Mouse (Mus musculus) heart, postnatal 14 days (tissue): ENCODE results near the gene Tex264. TPM values are rescaled to one million over a fixed set of nuclear protein-coding genes. Genes with fewer than 3 reads are reported as not detected.
"Not testable (repeated sequence)": the region's sequence is repeated elsewhere in the genome, so short reads cannot be mapped to it uniquely, and the experiment has no call there.

Experiments used
- DNase-seq, 2 experiments: peaks; one replicate each; pipeline ENCODE4 v3.0.0; 2021 to 2022
- intact Hi-C: fragments of 180-260 bp; cut with DNase I; formaldehyde crosslinking; loops from one replicate; pipeline ENCODE4 v1.15.1; 2025
- total RNA-seq, 2 experiments: library from RNA; stranded (reverse); gene quantifications; 2 replicates each; pipeline ENCODE4 v1.2.3; 2021

The Tex264 gene
- total RNA-seq, 2 experiments from 2014 or later = 35.1 to 39.4 TPM

- DNase-seq = peak; percentile 78 to 88
- intact Hi-C loops = loop anchor here (5.0 kb wide), 1 partner anchor 617 kb away; no protein-coding TSS in a partner anchor
These were observed 10.2 kb downstream of the Tex264 start for GRCm38 (mm10) chr9:106675480-106675879.

GRCm38 (mm10) chr9:106673860-106674259, 11.9 kb downstream of the Tex264 start:
- no peak for DNase-seq
- intact Hi-C loops = no loop called here

- intact Hi-C loops = no loop called here
- DNase-seq = no peak
These were observed 20.9 kb downstream of the Tex264 start for GRCm38 (mm10) chr9:106664856-106665255.

GRCm38 (mm10) chr9:106664433-106664832, 21.3 kb downstream of the Tex264 start:
- intact Hi-C loops = no loop called here
- no peak for DNase-seq

- intact Hi-C loops = no loop called here
These were observed 22.5 kb downstream of the Tex264 start for GRCm38 (mm10) chr9:106663200-106663599.

GRCm38 (mm10) chr9:106659935-106660334, 25.8 kb downstream of the Tex264 start:
- no peak for DNase-seq

More at GRCm38 (mm10) chr9:106663200-106663599, 22.5 kb downstream of the Tex264 start:
- DNase-seq = no peak

GRCm38 (mm10) chr9:106659441-106659840, 26.3 kb downstream of the Tex264 start:
- DNase-seq = no peak
- intact Hi-C loops = no loop called here

More at GRCm38 (mm10) chr9:106659935-106660334, 25.8 kb downstream of the Tex264 start:
- intact Hi-C loops = no loop called here

- DNase-seq = no peak
- intact Hi-C loops = no loop called here
These were observed 28.1 kb downstream of the Tex264 start for GRCm38 (mm10) chr9:106657592-106657991.

GRCm38 (mm10) chr9:106656820-106657219, 28.9 kb downstream of the Tex264 start:
- no peak for DNase-seq
- intact Hi-C loops = no loop called here

- intact Hi-C loops = no loop called here
- peak; percentile 76 to 85 for DNase-seq
These were observed 29.6 kb downstream of the Tex264 start, which contains the start of gene Grm2 for GRCm38 (mm10) chr9:106655884-106656720. Gene Grm2 (minus strand): TSS chr9:106656082.

- no peak for DNase-seq
- intact Hi-C loops = no loop called here
These were observed 33.0 kb downstream of the Tex264 start for GRCm38 (mm10) chr9:106652720-106653119.

GRCm38 (mm10) chr9:106647226-106647625, 38.5 kb downstream of the Tex264 start:
- intact Hi-C loops = no loop called here
- no peak for DNase-seq

GRCm38 (mm10) chr9:106645684-106646271, 39.9 kb downstream of the Tex264 start:
- no peak for DNase-seq
- intact Hi-C loops = no loop called here

GRCm38 (mm10) chr9:106643787-106644186, 41.9 kb downstream of the Tex264 start:
- DNase-seq = no peak
- intact Hi-C loops = loop anchor here (2.0 kb wide), 1 partner anchor 43 kb away; no protein-coding TSS in a partner anchor

- intact Hi-C loops = loop anchor here (2.0 kb wide), 1 partner anchor 42 kb away; no protein-coding TSS in a partner anchor
- DNase-seq = peak; percentile 62 to 76
These were observed 42.6 kb downstream of the Tex264 start for GRCm38 (mm10) chr9:106643128-106643527.

- intact Hi-C loops = no loop called here
- no peak for DNase-seq
These were observed 44.4 kb downstream of the Tex264 start for GRCm38 (mm10) chr9:106641346-106641745.

- no peak for DNase-seq
- intact Hi-C loops = no loop called here
These were observed 47.6 kb downstream of the Tex264 start for GRCm38 (mm10) chr9:106638154-106638553.

GRCm38 (mm10) chr9:106632185-106632584, 53.5 kb downstream of the Tex264 start:
- DNase-seq = no peak

GRCm38 (mm10) chr9:106627796-106628195, 57.9 kb downstream of the Tex264 start:
- DNase-seq, intact Hi-C loops: not testable (repeated sequence)

More at GRCm38 (mm10) chr9:106632185-106632584, 53.5 kb downstream of the Tex264 start:
- intact Hi-C loops = no loop called here

- DNase-seq = no peak
- intact Hi-C loops = no loop called here
These were observed 59.4 kb downstream of the Tex264 start, which contains the start of gene Iqcf6 for GRCm38 (mm10) chr9:106626282-106626681. Gene Iqcf6 (plus strand): TSS chr9:106626582.

GRCm38 (mm10) chr9:106617496-106617895, 68.2 kb downstream of the Tex264 start:
- DNase-seq = no peak
- intact Hi-C loops = no loop called here
